ENCODE assay signal across 8 mouse cellular contexts in the genomic region with DNA sequence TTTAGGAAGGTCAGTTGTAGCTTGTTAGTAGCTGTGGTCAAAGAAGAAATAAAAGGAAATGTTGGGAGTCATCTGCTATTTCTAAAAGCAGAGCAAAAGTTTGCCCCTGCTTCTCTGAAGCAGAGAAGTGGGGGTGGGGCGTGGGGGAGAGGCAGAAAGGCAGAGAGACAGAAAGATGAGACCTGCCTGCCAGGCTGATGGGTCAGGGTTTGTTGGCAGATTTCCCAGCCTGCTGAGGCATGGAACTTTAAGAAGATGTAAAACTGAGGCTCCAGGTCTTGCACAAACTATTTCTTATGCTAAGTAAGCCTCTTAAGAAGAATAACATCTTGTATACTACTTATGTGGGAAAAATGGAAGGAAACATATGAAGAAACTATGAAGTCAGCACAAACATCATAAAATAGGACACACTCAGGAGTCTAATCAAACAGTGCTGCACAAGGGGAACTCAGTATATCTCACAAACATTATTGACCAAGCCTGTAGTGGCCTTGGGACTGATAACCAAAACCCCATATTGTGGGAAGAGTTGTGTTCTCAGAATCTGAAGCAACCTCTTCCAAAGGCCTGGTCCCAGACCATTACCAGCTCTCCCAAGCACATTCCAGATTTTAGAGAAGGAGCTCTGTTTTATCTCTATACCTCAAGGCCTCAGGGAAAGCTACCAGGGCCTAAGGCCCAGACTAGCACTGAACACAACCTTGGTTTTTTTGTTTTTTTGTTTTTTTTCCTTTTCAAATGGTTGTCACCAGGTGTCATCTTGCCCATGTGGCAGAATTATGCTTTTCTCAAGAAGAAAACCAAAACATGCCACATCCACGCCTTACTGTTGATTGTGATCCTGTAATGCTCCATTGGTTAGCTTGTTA. TPM values are rescaled to one million over a fixed set of nuclear protein-coding genes. Genes with fewer than 3 reads are reported as not detected.
A peak's percentile ranks its signal among the peaks of the same experiment; 100 is the strongest.
DNase-seq lines count a peak whose midpoint lies in the region; ATAC-seq lines count a peak whose summit lies in the region.

No protein-coding gene starts in this region.

- ATAC-seq in hindbrain, embryonic 12.5 days (ENCODE audit: low FRiP score): no peak
- no peak for ATAC-seq in liver, embryonic 11.5 days (replicated peaks; ENCODE audit: low FRiP score)

- H3K4me3 ChIP-seq in hindbrain, embryonic 12.5 days: peak overlapping the region; percentile 82
- H3K4me3 ChIP-seq in liver, embryonic 11.5 days (ENCODE audit: low read depth, low read length): peak overlapping the region; percentile 82

- DNase-seq in kidney, adult 11 months: peak; percentile 13
- no peak for DNase-seq in kidney, adult 18-20 months
- DNase-seq in adrenal gland, postnatal 10 days: peak; percentile 67
- DNase-seq in liver, embryonic 11.5 days (ENCODE audit: low spot score): no peak
- no peak for DNase-seq in frontal cortex, adult 2 months (ENCODE audit: extremely low spot score in 1 of 2, low spot score in 1 of 2)
- no peak for DNase-seq in right cerebral cortex, adult 18-20 months
- no peak for DNase-seq in layer of hippocampus, postnatal 25 days (ENCODE audit: extremely low spot score in 1 of 2, low spot score in 1 of 2)

- 86% methylated on average over 2 of the region's 2 CpGs for WGBS in hindbrain, embryonic 12.5 days
- 81% methylated on average over 2 of the region's 2 CpGs for WGBS in liver, embryonic 11.5 days

- no peaks in the 10 kb centered on the region for H3K27me3 ChIP-seq in hindbrain, embryonic 12.5 days
- no peaks in the 10 kb centered on the region for H3K27me3 ChIP-seq in liver, embryonic 11.5 days (replicated peaks; ENCODE audit: control insufficient read depth, insufficient read depth, low read length)

- H3K9ac ChIP-seq in hindbrain, embryonic 12.5 days: peak overlapping the region; percentile 77; the same call in 1 of the 2 replicates
- no peak overlapping the region; the same call in 1 of the 2 replicates for H3K9ac ChIP-seq in liver, embryonic 11.5 days (ENCODE audit: low read depth, low read length)

- H3K9me3 ChIP-seq in hindbrain, embryonic 12.5 days (replicated peaks): peaks cover 11% of the 10 kb centered on the region; the same call in 1 of the 2 replicates
- H3K9me3 ChIP-seq in liver, embryonic 11.5 days (ENCODE audit: control insufficient read depth, low read length): no peaks in the 10 kb centered on the region

- peaks cover 13% of the 10 kb centered on the region for H3K36me3 ChIP-seq in hindbrain, embryonic 12.5 days
- H3K36me3 ChIP-seq in liver, embryonic 11.5 days (ENCODE audit: control insufficient read depth, insufficient read depth, low read length): peaks cover 3% of the 10 kb centered on the region; the same call in 1 of the 2 replicates

- peak overlapping the region; percentile 73 for H3K4me2 ChIP-seq in hindbrain, embryonic 12.5 days (replicated peaks)
- peak overlapping the region; percentile 78 for H3K4me2 ChIP-seq in liver, embryonic 11.5 days

- no peak overlapping the region for H3K27ac ChIP-seq in hindbrain, embryonic 12.5 days
- H3K27ac ChIP-seq in liver, embryonic 11.5 days (ENCODE audit: low read depth, low read length): no peak overlapping the region

- H3K4me1 ChIP-seq in hindbrain, embryonic 12.5 days: peaks cover 13% of the 10 kb centered on the region
- H3K4me1 ChIP-seq in liver, embryonic 11.5 days (replicated peaks; ENCODE audit: control insufficient read depth, insufficient read depth, low read length): peaks cover 11% of the 10 kb centered on the region

RNA-seq across cellular contexts. Expression of gene 2010315B03Rik, which starts 31.7 kb away (rescaled TPM):
- 10 to 100 TPM; 17.6 to 22.8 TPM for total RNA-seq in adrenal gland, postnatal 10 days (2021)
- polyA plus RNA-seq in hindbrain, embryonic 12.5 days (2016; fragmentation: Nextera tagmentation; extraction: Ambion mirVana): 8.8 TPM in 2 replicates
- polyA plus RNA-seq in liver, embryonic 11.5 days (2014; fragmentation: Nextera tagmentation; extraction: Ambion mirVana): 4.4 and 5.7 TPM in 2 replicates
- polyA plus RNA-seq in frontal cortex, adult 2 months (2012; rRNA removed): 17.3 and 19.5 TPM in 2 replicates
- 10 to 100 TPM; 16.6 to 18.7 TPM for total RNA-seq in layer of hippocampus, postnatal 25 days (2021)

Comparison
In these comparisons a context has a peak if more than half of its experiments do, and no peak if none do; other contexts are left out.
1. DNase-seq: peak in kidney, adult 11 months (single experiment) and adrenal gland, postnatal 10 days (single experiment); none in kidney, adult 18-20 months (single experiment), liver, embryonic 11.5 days (single experiment), frontal cortex, adult 2 months (0 of 2), right cerebral cortex, adult 18-20 months (single experiment) and layer of hippocampus, postnatal 25 days (0 of 2).